Mouse (Mus musculus) hindbrain, postnatal 0 days (tissue): Measurements from ENCODE around the gene Cntn6. TPM values are rescaled to one million over a fixed set of nuclear protein-coding genes. Genes with fewer than 3 reads are reported as not detected.

Experiments used
- ATAC-seq: fragments of 200-750 bp; cut with Nextera tagmentation; 2 replicates; pipeline ENCODE4 v1.8.0; 2017; ENCODE audit warnings: mild to moderate bottlenecking, moderate TSS enrichment, moderate library complexity
- DNase-seq: peaks from one replicate; pipeline ENCODE4 v3.0.0-alpha.2; 2015; ENCODE audit warnings: low spot score
- H3K27ac ChIP-seq: fragments of 300-500 bp; sonication (generic); 2 replicates; pipeline ENCODE4 v1.5.1; 2014; ENCODE audit warnings: mild to moderate bottlenecking
- H3K27me3 ChIP-seq: fragments of 300-500 bp; sonication (generic); 2 replicates; pipeline ENCODE4 v1.6.1; 2014; ENCODE audit warnings: low read length, mixed read lengths; ENCODE audit not compliant: insufficient read depth
- H3K36me3 ChIP-seq: fragments of 300-500 bp; sonication (generic); 2 replicates; pipeline ENCODE4 v1.6.1; 2014; ENCODE audit warnings: low read length, mixed read lengths; ENCODE audit not compliant: insufficient read depth
- H3K4me1 ChIP-seq: fragments of 300-500 bp; sonication (generic); 2 replicates; pipeline ENCODE4 v1.6.1; 2014; ENCODE audit warnings: antibody characterized with exemption, low read length, mixed read lengths; ENCODE audit not compliant: insufficient read depth
- H3K4me2 ChIP-seq: fragments of 300-500 bp; sonication (generic); 2 replicates; pipeline ENCODE4 v1.6.1; 2014; ENCODE audit warnings: low read depth, mild to moderate bottlenecking, low read length, moderate library complexity, mixed read lengths
- H3K4me3 ChIP-seq: fragments of 300-500 bp; sonication (generic); 2 replicates; pipeline ENCODE4 v1.5.1; 2014; ENCODE audit warnings: low read length
- H3K9ac ChIP-seq: fragments of 300-500 bp; sonication (generic); replicated peaks from 2 replicates; pipeline ENCODE4 v1.6.1; 2014; ENCODE audit warnings: mild to moderate bottlenecking, low read length, moderate library complexity, mixed read lengths
- H3K9me3 ChIP-seq: fragments of 300-500 bp; sonication (generic); 2 replicates; pipeline ENCODE4 v1.6.1; 2016; ENCODE audit warnings: low read length, mixed read lengths
- CTCF ChIP-seq: IDR thresholded peaks from 2 replicates; pipeline ENCODE4 v1.5.1; 2016; ENCODE audit warnings: antibody characterized with exemption, control low read depth, low read depth
- WGBS: fragments of 180-500 bp; shearing (Covaris S2); extraction: QIAGEN DNeasy Blood & Tissue Kit; methylation state at CpG from one replicate; pipeline ENCODE4 v1.1.7; 2014; 5-methylcytosine and 5-hydroxymethylcytosine counted together
- polyA plus RNA-seq: library from polyadenylated mRNA; unstranded; fragments of >200 nt; fragmentation: Nextera tagmentation; extraction: Ambion mirVana; gene quantifications from 2 replicates; pipeline ENCODE4 v1.2.1, GENCODE M21; 2015
- total RNA-seq: library from RNA; depleted of rRNA; stranded (reverse); fragments of >200 nt; gene quantifications from 2 replicates; pipeline ENCODE4 v1.2.3, GENCODE M21; 2014

Gene Cntn6
- total and polyA plus RNA-seq, 2 experiments from 2014 or later: 15.1 to 15.5 TPM

DNA sequence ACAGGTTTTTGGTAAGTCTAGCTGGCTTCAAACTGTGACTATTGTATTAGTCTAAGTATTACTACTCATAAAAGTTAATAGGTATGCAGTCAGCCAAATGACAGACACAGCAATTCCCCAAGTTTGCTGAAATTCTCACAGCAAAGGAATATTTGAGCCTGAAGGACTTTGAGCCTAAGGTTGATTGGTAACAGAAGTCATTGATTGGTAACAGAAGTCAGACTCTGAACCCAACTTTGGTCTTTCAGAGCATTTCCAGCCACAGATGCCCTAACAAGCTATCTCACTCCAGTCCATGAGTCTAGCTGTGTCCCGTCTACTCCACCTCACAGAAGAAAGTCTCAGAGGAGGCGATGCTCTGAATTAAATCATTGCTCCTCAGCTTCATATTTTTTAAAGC lies 176.1 kb downstream of the Cntn6 start:
- H3K9me3 ChIP-seq: no peaks in the 10 kb centered on the region
- DNase-seq: no peak
- no peaks in the 10 kb centered on the region for H3K4me1 ChIP-seq
- ATAC-seq: no peak
- no peaks in the 10 kb centered on the region for H3K36me3 ChIP-seq
- no peak overlapping the region for H3K4me2 ChIP-seq
- no peaks in the 10 kb centered on the region for H3K27me3 ChIP-seq
- H3K27ac ChIP-seq: no peak overlapping the region
- H3K9ac ChIP-seq: no peak overlapping the region
- 89% methylated on average over 2 of the region's 2 CpGs for WGBS
- TF ChIP-seq CTCF: no peak
- no peak overlapping the region for H3K4me3 ChIP-seq

DNA sequence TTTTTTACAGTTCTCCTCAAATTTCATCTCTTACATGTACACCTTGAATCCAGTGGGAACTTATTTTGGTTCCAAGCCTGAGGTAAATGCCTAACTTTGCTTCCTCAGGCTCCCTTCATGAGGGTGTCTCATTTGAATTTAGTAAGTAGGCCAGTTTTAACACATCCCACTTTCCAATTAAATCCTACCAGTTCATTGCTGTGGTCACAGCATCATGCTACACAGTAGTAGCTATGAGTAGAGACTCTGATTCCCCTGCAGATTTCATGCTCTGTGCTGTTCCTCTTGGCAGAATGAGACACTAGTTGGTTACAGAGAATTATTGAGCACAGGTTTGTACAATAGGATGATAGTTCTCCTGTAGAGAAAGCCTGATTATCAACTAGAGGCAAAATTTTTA lies 181.7 kb downstream of the Cntn6 start:
- ATAC-seq: no peak
- Histone ChIP-seq H3K4me2 (no peak overlapping the region), H3K27ac (no peak overlapping the region), H3K36me3 (no peaks in the 10 kb centered on the region), H3K4me3 (no peak overlapping the region), H3K9ac (no peak overlapping the region), H3K27me3 (no peaks in the 10 kb centered on the region), H3K4me1 (no peaks in the 10 kb centered on the region), H3K9me3 (no peaks in the 10 kb centered on the region)
- DNase-seq: no peak
- TF ChIP-seq CTCF: no peak

DNA sequence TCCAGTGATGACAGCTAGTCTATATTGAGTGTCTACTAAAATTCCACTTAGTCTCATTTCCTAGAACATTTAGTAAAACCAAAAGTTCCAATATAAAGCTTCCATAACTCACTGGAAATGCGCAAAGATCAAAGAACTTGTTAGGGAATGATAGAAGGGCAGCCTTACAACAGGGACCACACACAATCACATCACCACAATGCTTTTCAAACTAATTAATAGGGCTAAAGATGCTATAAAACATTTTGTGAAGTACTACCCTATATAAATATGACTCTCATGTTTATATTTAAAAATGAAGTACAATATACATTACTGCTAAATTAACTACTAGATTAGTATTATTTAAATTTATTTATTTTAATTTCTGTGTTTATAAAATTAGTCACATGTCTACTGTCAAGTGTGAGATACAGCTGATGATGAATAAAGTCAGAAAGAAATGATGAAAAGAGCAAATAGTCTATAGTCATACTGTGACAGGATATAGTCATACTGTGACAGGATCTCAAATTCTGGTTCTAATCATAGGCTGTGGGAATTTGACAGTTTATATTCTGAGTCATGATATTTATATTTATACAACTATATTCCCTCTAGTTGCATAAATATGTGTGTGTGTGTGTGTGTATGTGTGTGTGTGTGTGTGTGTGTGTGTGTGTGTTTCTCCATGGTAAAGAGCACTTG lies 187.4 kb downstream of the Cntn6 start:
- no peak overlapping the region for H3K9ac ChIP-seq
- no peak for TF ChIP-seq CTCF
- no peaks in the 10 kb centered on the region for H3K36me3 ChIP-seq
- H3K4me2 ChIP-seq: no peak overlapping the region
- ATAC-seq: no peak
- no peaks in the 10 kb centered on the region for H3K9me3 ChIP-seq
- no peaks in the 10 kb centered on the region for H3K4me1 ChIP-seq
- DNase-seq: no peak
- no peak overlapping the region for H3K4me3 ChIP-seq
- WGBS: 92% methylated on average over 1 of the region's 1 CpGs
- H3K27ac ChIP-seq: no peak overlapping the region
- H3K27me3 ChIP-seq: no peaks in the 10 kb centered on the region

DNA sequence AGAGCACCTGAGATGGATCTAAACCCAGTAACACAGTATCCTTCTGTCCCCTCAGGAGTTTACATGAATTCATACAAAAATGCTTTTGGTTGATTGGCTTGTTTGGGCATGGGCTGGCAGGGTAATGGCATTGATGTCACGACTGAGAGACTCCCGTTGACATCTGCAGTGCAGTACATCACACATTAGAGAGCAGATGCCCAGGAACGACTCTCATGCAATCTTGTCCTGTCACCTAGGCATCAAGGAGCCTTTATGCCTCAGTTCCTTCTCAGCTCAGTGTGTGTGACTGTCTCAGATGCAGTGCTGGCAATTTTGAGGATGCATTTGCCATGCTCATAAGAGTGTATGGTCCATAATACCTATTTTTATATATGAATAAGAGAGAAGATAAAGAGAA lies 195.4 kb downstream of the Cntn6 start:
- no peak for TF ChIP-seq CTCF
- Histone ChIP-seq H3K4me2 (no peak overlapping the region), H3K9me3 (no peaks in the 10 kb centered on the region), H3K36me3 (no peaks in the 10 kb centered on the region), H3K27me3 (no peaks in the 10 kb centered on the region), H3K4me3 (no peak overlapping the region), H3K9ac (no peak overlapping the region), H3K27ac (no peak overlapping the region), H3K4me1 (no peaks in the 10 kb centered on the region)
- peak; percentile 80 for ATAC-seq
- DNase-seq: peak; percentile 52
- 51% methylated on average over 3 of the region's 3 CpGs for WGBS

DNA sequence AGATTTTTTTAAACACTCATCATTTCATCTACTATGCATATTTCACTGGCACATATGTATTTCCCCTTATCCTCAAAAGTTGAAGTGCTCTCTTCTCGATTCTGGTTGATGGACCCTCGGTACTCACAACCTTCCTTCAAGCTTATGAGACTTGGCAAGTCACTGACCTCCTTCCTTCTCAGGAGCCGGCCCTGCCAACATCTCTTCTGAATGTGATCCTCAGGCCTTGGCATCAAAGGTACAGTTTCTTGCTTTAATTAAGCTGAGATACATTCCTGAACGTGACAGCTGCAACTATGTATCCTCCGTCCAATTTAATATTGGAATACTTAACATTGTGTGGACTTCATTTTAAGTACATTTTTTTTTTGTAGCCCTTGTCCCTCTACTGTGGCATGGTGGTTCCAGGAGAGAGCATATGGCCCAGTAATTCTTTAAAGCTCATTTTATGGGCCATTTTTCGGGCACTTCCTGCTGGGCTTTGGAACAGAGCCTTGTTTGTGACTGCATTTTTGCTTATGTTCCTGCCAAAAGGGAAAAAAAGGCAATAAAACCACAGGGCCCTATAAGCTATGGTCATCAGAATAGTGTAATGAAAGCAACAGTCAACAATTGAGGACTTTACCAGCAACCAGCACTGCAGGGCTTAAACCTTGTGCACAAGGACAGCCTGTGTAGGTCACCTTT lies 196.0 kb downstream of the Cntn6 start:
- DNase-seq: peak; percentile 57
- no peak overlapping the region for H3K4me2 ChIP-seq

DNA sequence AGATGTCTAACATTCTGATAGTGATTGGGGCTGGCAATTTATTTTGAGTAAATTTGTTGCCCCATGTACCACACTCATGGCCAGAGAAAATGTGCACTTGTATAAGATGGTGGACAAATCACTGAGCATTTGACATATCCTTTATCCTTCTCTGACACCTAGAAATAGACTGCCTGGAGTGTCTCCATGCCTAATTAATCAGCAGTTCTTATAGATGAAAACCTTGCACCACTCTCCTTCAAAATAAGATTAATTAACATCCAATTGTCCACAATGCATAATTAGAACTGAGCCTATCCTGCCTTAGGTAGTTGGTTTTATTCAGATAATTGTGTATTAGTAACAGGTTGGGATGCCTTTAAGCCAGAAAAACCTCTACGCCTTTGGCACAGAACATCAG lies 236.0 kb downstream of the Cntn6 start:
- H3K9me3 ChIP-seq: no peaks in the 10 kb centered on the region
- 70% methylated on average over 1 of the region's 1 CpGs for WGBS
- no peak for DNase-seq

More for the DNA sequence above, 196.0 kb downstream of the Cntn6 start:
- Histone ChIP-seq H3K36me3 (no peaks in the 10 kb centered on the region), H3K4me3 (no peak overlapping the region), H3K9me3 (no peaks in the 10 kb centered on the region), H3K9ac (no peak overlapping the region), H3K27ac (no peak overlapping the region), H3K4me1 (no peaks in the 10 kb centered on the region), H3K27me3 (no peaks in the 10 kb centered on the region)
- ATAC-seq: peak; percentile 56; the same call in 1 of the 2 replicates
- WGBS: 54% methylated on average over 6 of the region's 6 CpGs
- TF ChIP-seq CTCF: no peak

DNA sequence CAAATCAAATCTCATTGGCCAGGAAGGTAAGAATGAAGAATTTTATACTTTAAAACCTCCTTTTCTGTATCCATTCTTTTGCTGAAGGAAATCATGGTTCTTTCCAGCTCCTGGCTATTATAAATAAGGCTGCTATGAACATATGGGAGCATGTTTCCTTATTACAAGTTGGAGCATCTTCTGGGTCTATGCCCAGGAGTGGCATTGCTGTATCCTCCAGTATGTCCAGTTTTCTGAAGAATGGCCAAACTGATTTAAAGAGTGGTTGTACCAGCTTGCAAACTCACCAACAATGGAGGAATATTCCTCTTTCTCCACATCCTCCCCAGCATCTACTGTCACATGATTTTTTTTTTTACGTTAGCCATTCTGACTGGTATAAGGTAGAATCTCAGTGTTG lies 241.7 kb downstream of the Cntn6 start:
- Histone ChIP-seq H3K27me3 (no peaks in the 10 kb centered on the region), H3K9ac (no peak overlapping the region), H3K36me3 (no peaks in the 10 kb centered on the region), H3K4me3 (no peak overlapping the region), H3K4me2 (no peak overlapping the region), H3K4me1 (no peaks in the 10 kb centered on the region), H3K9me3 (no peaks in the 10 kb centered on the region), H3K27ac (no peak overlapping the region)
- ATAC-seq: no peak
- 88% methylated on average over 1 of the region's 1 CpGs for WGBS
- TF ChIP-seq CTCF: no peak
- DNase-seq: no peak

More for the DNA sequence above, 236.0 kb downstream of the Cntn6 start:
- H3K4me3 ChIP-seq: no peak overlapping the region
- no peaks in the 10 kb centered on the region for H3K36me3 ChIP-seq
- H3K27me3 ChIP-seq: no peaks in the 10 kb centered on the region
- no peaks in the 10 kb centered on the region for H3K4me1 ChIP-seq
- H3K27ac ChIP-seq: no peak overlapping the region
- no peak overlapping the region for H3K4me2 ChIP-seq
- no peak for TF ChIP-seq CTCF
- H3K9ac ChIP-seq: no peak overlapping the region
- no peak for ATAC-seq
